ENCODE assay signal across 9 mouse cellular contexts in the genomic region with DNA sequence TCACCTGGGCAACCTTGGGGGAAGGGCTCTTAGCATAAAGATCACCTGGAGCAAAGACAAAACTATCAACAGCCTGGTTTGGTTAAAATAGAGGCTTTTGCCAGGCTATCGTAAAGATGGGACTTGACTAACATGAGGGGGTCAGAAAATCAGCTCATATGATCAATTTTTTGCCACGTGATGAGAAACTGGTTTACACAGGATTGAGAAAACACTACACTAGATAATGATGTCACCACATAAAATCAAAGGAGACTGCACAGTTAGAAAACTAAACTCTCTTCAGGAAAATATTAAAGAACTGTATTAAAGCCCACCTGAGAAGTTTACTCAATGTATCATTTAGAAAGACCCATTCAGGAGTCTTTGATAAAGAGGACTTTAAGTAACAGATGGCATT. TPM values are rescaled to one million over a fixed set of nuclear protein-coding genes. Genes with fewer than 3 reads are reported as not detected.
DNase-seq lines count a peak whose midpoint lies in the region; ATAC-seq and TF ChIP-seq lines count a peak whose summit lies in the region.
"Had no signal": no experiment of that assay in that cellular context is flagged by ENCODE, and none has a peak within 500 bp of the region (broad histone marks: within the 10 kb centered on the region; RNA-seq: fewer than 3 reads in every experiment).

No protein-coding gene starts in this region.

- 0 out of 2 replicates have a peak, but pooled peaks cover 4% of the 10 kb centered on the region for H3K36me3 ChIP-seq in heart, embryonic 11.5 days (ENCODE audit: control insufficient read depth, insufficient read depth, low read length)
- H3K36me3 ChIP-seq in CH12.LX (replicated peaks in 1 of 2; ENCODE audit: control insufficient read depth in 1 of 2, insufficient read depth in 1 of 2, low read length in 1 of 2), result peaks cover 3 to 17% of the 10 kb centered on the region in 2 experiments
- H3K36me3 ChIP-seq in forebrain, embryonic 14.5 days (ENCODE audit: control insufficient read depth, insufficient read depth, low read length), result no peaks in the 10 kb centered on the region
- H3K36me3 ChIP-seq in liver, embryonic 15.5 days (replicated peaks), result peaks cover 19% of the 10 kb centered on the region

- DNase-seq in heart, adult 9 months (ENCODE audit: low spot score in 2 of 2), result no peak
- no peak for DNase-seq in CH12.LX (ENCODE audit: extremely low read depth)
- no peak for DNase-seq in forebrain, embryonic 14.5 days (ENCODE audit: low spot score)
- DNase-seq in frontal cortex, adult 2 months (ENCODE audit: extremely low spot score in 1 of 2, low spot score in 1 of 2), result no peak
- DNase-seq in spleen, postnatal 4 days (ENCODE audit: low spot score in 2 of 2), result no peak
- DNase-seq in thymus, postnatal 36 days, result no peak

- in situ Hi-C loops in CH12.LX (cut with MboI; ENCODE audit: low pct_ligation_motif_present, low pct_unique_long_range_greater_than_20kb, low sequenced_read_pairs), result no loop called here

- peak overlapping the region; percentile 86 for H3K4me3 ChIP-seq in heart, embryonic 11.5 days (ENCODE audit: low read depth, low read length)
- H3K4me3 ChIP-seq in CH12.LX (replicated peaks in 1 of 3; ENCODE audit: low read depth in 2 of 3, low read length in 2 of 3, poor library complexity in 1 of 3), result peak overlapping the region; percentile 70 to 96 (median 93)
- peak overlapping the region; percentile 86 for H3K4me3 ChIP-seq in forebrain, embryonic 14.5 days (ENCODE audit: low read depth, low read length)
- peak overlapping the region; percentile 95 for H3K4me3 ChIP-seq in liver, embryonic 15.5 days (replicated peaks)

- TF ChIP-seq EP300 in CH12.LX (IDR thresholded peaks at IDR 0.05; ENCODE audit: low read length), result no peak

- H3K9ac ChIP-seq in heart, embryonic 11.5 days (ENCODE audit: low read depth, low read length), result 0 out of 2 replicates have a peak overlapping the region, but pooled peaks have one; percentile 10
- H3K9ac ChIP-seq in CH12.LX (ENCODE audit: insufficient read depth, low read depth), result peak overlapping the region; percentile 99; the same call in 1 of the 2 replicates
- H3K9ac ChIP-seq in forebrain, embryonic 14.5 days (ENCODE audit: low read length), result peak overlapping the region; percentile 97; the same call in 1 of the 2 replicates
- peak overlapping the region; percentile 100 for H3K9ac ChIP-seq in liver, embryonic 15.5 days

- peak overlapping the region; percentile 69 for H3K4me2 ChIP-seq in heart, embryonic 11.5 days
- H3K4me2 ChIP-seq in CH12.LX (ENCODE audit: insufficient read depth, low read depth, poor library complexity, severe bottlenecking), result peak overlapping the region; percentile 78
- peak overlapping the region; percentile 75 for H3K4me2 ChIP-seq in forebrain, embryonic 14.5 days (ENCODE audit: low read length)
- peak overlapping the region; percentile 90 for H3K4me2 ChIP-seq in liver, embryonic 15.5 days

- TF ChIP-seq CTCF in CH12.LX (conservative IDR thresholded peaks at IDR 0.05 in 1 of 2, IDR thresholded peaks at IDR 0.05 in 1 of 2; ENCODE audit: low read depth in 2 of 2, low read length in 2 of 2), result no peak

- peaks cover 5% of the 10 kb centered on the region; the same call in 1 of the 2 replicates for H3K4me1 ChIP-seq in heart, embryonic 11.5 days (ENCODE audit: control insufficient read depth, insufficient read depth, low read length)
- H3K4me1 ChIP-seq in CH12.LX (ENCODE audit: control insufficient read depth in 1 of 2, insufficient read depth in 2 of 2), result peaks cover 0 to 36% of the 10 kb centered on the region in 2 experiments; a peak in 2 of 4 replicates
- H3K4me1 ChIP-seq in forebrain, embryonic 14.5 days (ENCODE audit: control insufficient read depth, insufficient read depth, low read length), result peaks cover 6% of the 10 kb centered on the region
- peaks cover 46% of the 10 kb centered on the region for H3K4me1 ChIP-seq in liver, embryonic 15.5 days (replicated peaks)

- no peak for TF ChIP-seq POLR2A in CH12.LX (IDR thresholded peaks at IDR 0.05; ENCODE audit: low read depth, low read length)

- H3K27me3 ChIP-seq in heart, embryonic 11.5 days (ENCODE audit: control insufficient read depth, insufficient read depth, low read length), result no peaks in the 10 kb centered on the region
- H3K27me3 ChIP-seq in CH12.LX (replicated peaks), result peaks cover 15% of the 10 kb centered on the region
- no peaks in the 10 kb centered on the region for H3K27me3 ChIP-seq in forebrain, embryonic 14.5 days (replicated peaks; ENCODE audit: control insufficient read depth, insufficient read depth, low read length)
- H3K27me3 ChIP-seq in liver, embryonic 15.5 days, result peaks cover 11% of the 10 kb centered on the region

- 44% methylated on average over 2 of the region's 2 CpGs for WGBS in heart, embryonic 11.5 days (ENCODE audit: insufficient replicate concordance)
- WGBS in forebrain, embryonic 14.5 days, result 52% methylated on average over 2 of the region's 2 CpGs
- WGBS in liver, embryonic 15.5 days (ENCODE audit: insufficient replicate concordance), result 53% methylated on average over 2 of the region's 2 CpGs

- no peaks in the 10 kb centered on the region for H3K9me3 ChIP-seq in heart, embryonic 11.5 days (replicated peaks; ENCODE audit: control insufficient read depth, low read length)
- H3K9me3 ChIP-seq in CH12.LX (replicated peaks; ENCODE audit: low read length), result no peaks in the 10 kb centered on the region
- no peaks in the 10 kb centered on the region for H3K9me3 ChIP-seq in forebrain, embryonic 14.5 days (replicated peaks; ENCODE audit: control insufficient read depth, low read length)
- H3K9me3 ChIP-seq in liver, embryonic 15.5 days (replicated peaks), result no peaks in the 10 kb centered on the region

- no peak for ATAC-seq in heart, embryonic 11.5 days (replicated peaks; ENCODE audit: insufficient number of reproducible peaks, low FRiP score, low TSS enrichment)
- no peak for ATAC-seq in forebrain, embryonic 14.5 days
- ATAC-seq in liver, embryonic 15.5 days (ENCODE audit: insufficient read depth), result no peak

- H3K79me2 ChIP-seq in CH12.LX (replicated peaks; ENCODE audit: control insufficient read depth, extremely low read depth, insufficient read depth, poor library complexity, severe bottlenecking), result peaks cover 35% of the 10 kb centered on the region

- dilution Hi-C loops in CH12.LX (cut with MboI; ENCODE audit: extremely low pct_ligation_motif_present, extremely low pct_unique_long_range_greater_than_20kb, low sequenced_read_pairs), result no loop called here

- TF ChIP-seq RAD21 in CH12.LX (IDR thresholded peaks at IDR 0.05; ENCODE audit: low read depth, low read length), result no peak

- no peak overlapping the region for H3K27ac ChIP-seq in heart, embryonic 11.5 days (ENCODE audit: low read depth, low read length)
- no peak overlapping the region for H3K27ac ChIP-seq in CH12.LX (ENCODE audit: insufficient read depth, low read depth)
- H3K27ac ChIP-seq in forebrain, embryonic 14.5 days (ENCODE audit: low read depth, low read length), result no peak overlapping the region
- H3K27ac ChIP-seq in liver, embryonic 15.5 days (replicated peaks), result peak overlapping the region; percentile 96

TF ChIP-seq in CH12.LX, 34 proteins besides CTCF, POLR2A, EP300 and RAD21:
- no peak for TF ChIP-seq CHD1 (IDR thresholded peaks at IDR 0.05; ENCODE audit: low read depth, low read length)
- no peak for TF ChIP-seq ZNF384 (IDR thresholded peaks at IDR 0.05; ENCODE audit: low read depth, low read length)

RNA-seq across cellular contexts. Expression of a gene that starts 9.4 kb away (rescaled TPM):
- polyA plus RNA-seq in heart, embryonic 11.5 days (2014; fragmentation: Nextera tagmentation; extraction: Ambion mirVana), result 47.1 and 47.8 TPM in 2 replicates
- 11.4 and 11.9 TPM in 2 replicates for total RNA-seq in CH12.LX (2012; rRNA removed)
- total RNA-seq in CH12.LX (2014; rRNA removed), result 30.9 and 32.5 TPM in 2 replicates
- 13.7 and 14.8 TPM in 2 replicates for polyA plus RNA-seq in CH12.LX (2012; ENCODE audit: insufficient read length, low read depth)
- polyA plus RNA-seq in forebrain, embryonic 14.5 days (2014; fragmentation: Nextera tagmentation; extraction: Ambion mirVana), result 69.4 and 74.1 TPM in 2 replicates
- 34.1 and 35.2 TPM in 2 replicates for polyA plus RNA-seq in liver, embryonic 15.5 days (2015; fragmentation: Nextera tagmentation; extraction: Ambion mirVana)
- polyA plus RNA-seq in frontal cortex, adult 2 months (2012; rRNA removed), result 169 and 170 TPM in 2 replicates

RNA-seq across cellular contexts. Expression of a gene that starts 56.0 kb away (rescaled TPM):
- polyA plus RNA-seq in heart, embryonic 11.5 days (2014; fragmentation: Nextera tagmentation; extraction: Ambion mirVana), result not detected in 2 replicates
- total RNA-seq in CH12.LX (2012; rRNA removed) (not detected in 2 replicates), CH12.LX (2014; rRNA removed) (not detected in 2 replicates)
- polyA plus RNA-seq in CH12.LX (2012; ENCODE audit: insufficient read length, low read depth), result not detected in 2 replicates
- not detected in 2 replicates for polyA plus RNA-seq in forebrain, embryonic 14.5 days (2014; fragmentation: Nextera tagmentation; extraction: Ambion mirVana)
- not detected in 2 replicates for polyA plus RNA-seq in liver, embryonic 15.5 days (2015; fragmentation: Nextera tagmentation; extraction: Ambion mirVana)
- polyA plus RNA-seq in frontal cortex, adult 2 months (2012; rRNA removed), result not detected in 2 replicates
- total RNA-seq: neutrophil, adult 5-6 weeks had no signal

Comparison
In these comparisons a context has a peak if more than half of its experiments do, and no peak if none do; other contexts are left out.
1. H3K9ac ChIP-seq: peak in every context shown above with its lines; median percentile 100 in liver, embryonic 15.5 days; 99 in CH12.LX; 97 in forebrain, embryonic 14.5 days; 10 in heart, embryonic 11.5 days.